Mouse (Mus musculus): ENCODE measurements around the gene Cfap61. TPM values are rescaled to one million over a fixed set of nuclear protein-coding genes. Genes with fewer than 3 reads are reported as not detected.
"Not testable (repeated sequence)": the region's sequence is repeated elsewhere in the genome, so short reads cannot be mapped to it uniquely, and the experiment has no call there.

Cfap61 gene
- polyA plus RNA-seq (2016; fragmentation: Nextera tagmentation; extraction: Ambion mirVana): 0.62 and 0.78 TPM in 2 replicates

DNA sequence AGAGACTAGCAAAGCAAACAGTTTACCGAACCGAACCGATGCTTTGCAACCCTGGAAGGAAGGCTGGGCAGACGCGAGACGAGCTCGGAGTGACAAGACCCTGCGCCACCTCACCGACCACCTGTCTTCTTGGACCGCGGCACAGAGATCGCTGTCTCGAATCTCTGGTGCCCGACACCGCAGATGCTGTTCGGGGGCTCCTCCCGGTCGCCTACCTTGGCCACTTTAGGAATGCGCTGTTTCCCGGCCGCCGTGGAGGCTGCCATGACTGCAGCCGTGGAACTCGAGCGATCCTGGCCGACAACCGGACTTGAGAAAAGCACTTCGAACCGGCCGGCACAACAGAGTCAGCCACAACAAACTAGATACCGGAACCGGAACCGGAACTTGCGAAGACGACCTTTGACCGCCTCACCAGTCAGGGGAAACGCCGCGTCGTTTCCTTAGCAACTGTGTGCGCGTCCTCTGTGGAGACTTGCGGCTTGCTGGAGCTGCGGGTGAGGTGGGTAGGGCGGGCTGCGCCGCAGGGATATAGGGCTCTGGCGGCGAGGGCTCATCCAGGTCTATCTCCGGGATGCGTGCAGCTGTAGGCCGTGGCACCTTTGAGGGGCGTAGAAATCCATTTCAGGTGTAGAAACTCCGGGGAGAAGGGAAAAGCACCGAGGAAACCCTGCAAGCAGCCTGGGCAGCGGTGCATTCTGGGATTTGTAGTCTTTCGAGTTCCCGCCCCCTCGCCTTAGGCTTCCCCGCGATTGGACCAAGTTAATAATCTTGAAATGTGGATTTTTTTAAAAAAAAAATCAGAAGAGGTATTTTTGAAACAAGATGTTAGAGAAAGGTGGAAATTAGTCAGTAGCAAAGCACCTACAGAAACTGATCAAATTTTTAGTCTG lies at the start of gene Cfap61, which contains the start of gene Crnkl1:
Cfap61 (plus strand) TSS at position 446 of the 893 bp plus-strand sequence.
Crnkl1 (minus strand) TSS at position 676 of the 893 bp plus-strand sequence.
- Histone ChIP-seq H3K27ac (peak within 1 kb of the TSS; percentile 66), H3K4me1 (peaks cover 10% of the 10 kb centered on the region), H3K36me3 (replicated peaks) (peaks cover 31% of the 10 kb centered on the region), H3K27me3 (ENCODE audit: poor library complexity, severe bottlenecking) (no peaks in the 10 kb centered on the region), H3K4me3 (peak within 1 kb of the TSS; percentile 88), H3K9me3 (no peaks in the 10 kb centered on the region)
- under 1% methylated on average over 61 of the region's 61 CpGs for WGBS
- peak; percentile 95 for DNase-seq (ENCODE audit: extremely low spot score, low spot score)

DNA sequence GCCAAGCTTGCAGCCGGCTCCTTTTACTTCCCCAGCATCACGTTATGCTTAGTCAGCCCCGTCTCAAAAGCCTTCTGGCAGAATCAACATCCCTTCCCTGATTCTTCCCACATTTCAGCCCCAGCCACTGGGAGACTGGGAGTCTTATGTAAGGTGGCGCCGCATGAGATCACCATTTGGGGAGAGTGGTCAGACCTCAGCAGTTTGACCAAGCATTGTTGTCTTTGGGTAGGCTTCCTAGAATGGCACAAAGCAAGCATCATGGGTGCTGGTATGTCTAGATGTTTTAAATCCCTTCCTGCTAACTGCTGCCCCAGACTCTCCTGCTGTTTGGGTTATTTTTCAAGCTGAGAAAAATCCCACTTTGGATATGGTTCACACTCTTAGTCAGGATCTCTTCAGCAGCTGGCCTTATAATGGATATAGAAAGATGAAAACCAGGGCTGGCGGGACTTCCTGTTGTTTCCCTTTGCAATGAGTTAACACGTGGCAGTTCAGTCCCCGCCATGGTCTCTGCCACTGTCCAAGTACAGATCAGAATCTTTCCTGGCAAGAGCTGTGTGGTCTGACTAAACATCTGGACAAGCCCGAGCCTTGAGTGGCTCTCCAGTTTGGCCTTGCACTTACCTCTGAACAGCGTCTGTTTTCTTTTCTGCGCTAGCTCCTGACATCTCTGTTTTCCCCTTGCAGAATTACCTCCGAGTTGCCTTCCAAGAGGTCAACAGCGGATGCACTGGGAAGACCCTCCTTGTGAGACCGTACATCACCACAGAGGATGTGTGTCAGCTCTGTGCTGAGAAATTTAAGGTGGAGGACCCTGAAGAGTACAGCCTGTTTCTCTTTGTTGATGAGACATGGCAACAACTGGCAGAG lies 49.4 kb upstream of the Cfap61 start:
- Histone ChIP-seq H3K27ac (peak overlapping the region; percentile 79), H3K27me3 (ENCODE audit: poor library complexity, severe bottlenecking) (no peaks in the 10 kb centered on the region), H3K4me3 (no peak overlapping the region), H3K9me3 (no peaks in the 10 kb centered on the region), H3K36me3 (replicated peaks) (peaks cover 15% of the 10 kb centered on the region), H3K4me1 (peaks cover 25% of the 10 kb centered on the region)
- DNase-seq (ENCODE audit: extremely low spot score, low spot score): no peak
- 79% methylated on average over 14 of the region's 14 CpGs for WGBS

GRCm38 (mm10) chr2:145887937-145888765 lies 46.4 kb upstream of the Cfap61 start:
- 72% methylated on average over 14 of the region's 14 CpGs for WGBS
- peaks cover 24% of the 10 kb centered on the region for H3K4me1 ChIP-seq

GRCm38 (mm10) chr2:145888766-145889480 lies 45.7 kb upstream of the Cfap61 start:
- DNase-seq (ENCODE audit: extremely low spot score, low spot score): no peak
- H3K4me1 ChIP-seq: peaks cover 16% of the 10 kb centered on the region
- H3K27me3 ChIP-seq (ENCODE audit: poor library complexity, severe bottlenecking): no peaks in the 10 kb centered on the region
- 0 out of 2 replicates have a peak, but pooled peaks cover 8% of the 10 kb centered on the region for H3K36me3 ChIP-seq (replicated peaks)
- H3K4me3 ChIP-seq: no peak overlapping the region
- no peak overlapping the region for H3K27ac ChIP-seq
- H3K9me3 ChIP-seq: no peaks in the 10 kb centered on the region
- 76% methylated on average over 6 of the region's 6 CpGs for WGBS

More at GRCm38 (mm10) chr2:145887937-145888765, 46.4 kb upstream of the Cfap61 start:
- Histone ChIP-seq H3K9me3 (no peaks in the 10 kb centered on the region), H3K27ac (no peak overlapping the region), H3K4me3 (no peak overlapping the region), H3K36me3 (replicated peaks) (0 out of 2 replicates have a peak, but pooled peaks cover 8% of the 10 kb centered on the region), H3K27me3 (ENCODE audit: poor library complexity, severe bottlenecking) (no peaks in the 10 kb centered on the region)
- no peak for DNase-seq (ENCODE audit: extremely low spot score, low spot score)

- no peak for DNase-seq (ENCODE audit: extremely low spot score, low spot score)
- H3K9me3 ChIP-seq: no peaks in the 10 kb centered on the region
- H3K4me1 ChIP-seq: no peaks in the 10 kb centered on the region
- H3K27me3 ChIP-seq (ENCODE audit: poor library complexity, severe bottlenecking): no peaks in the 10 kb centered on the region
- no peak overlapping the region for H3K27ac ChIP-seq
- 92% methylated on average over 2 of the region's 2 CpGs for WGBS
- H3K4me3 ChIP-seq: no peak overlapping the region
- H3K36me3 ChIP-seq (replicated peaks): 0 out of 2 replicates have a peak, but pooled peaks cover 5% of the 10 kb centered on the region
Measured at GRCm38 (mm10) chr2:145890571-145890970, 44.0 kb upstream of the Cfap61 start.

DNA sequence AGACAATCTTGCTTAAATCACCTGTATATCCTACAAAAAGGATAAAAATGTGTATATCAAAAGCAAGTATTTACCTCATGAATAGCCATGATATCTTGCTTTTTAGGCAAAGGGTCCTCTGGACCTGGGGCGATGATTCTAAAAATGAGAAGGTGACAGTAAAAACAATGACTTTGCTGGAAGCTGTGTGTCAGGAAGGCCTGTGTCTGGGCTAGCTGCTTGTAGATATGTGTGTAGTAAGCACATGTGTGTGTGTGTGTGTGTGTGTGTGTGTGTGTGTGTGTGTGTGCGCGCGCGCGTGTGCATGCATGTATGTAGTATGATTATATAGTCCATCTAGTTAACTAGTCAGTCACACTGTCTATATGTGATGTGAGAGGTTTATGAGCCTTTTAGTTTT lies 40.8 kb upstream of the Cfap61 start:
- H3K4me3 ChIP-seq: no peak overlapping the region
- H3K4me1 ChIP-seq: no peaks in the 10 kb centered on the region
- no peak for DNase-seq (ENCODE audit: extremely low spot score, low spot score)
- WGBS: 98% methylated on average over 6 of the region's 6 CpGs
- H3K27me3 ChIP-seq (ENCODE audit: poor library complexity, severe bottlenecking): no peaks in the 10 kb centered on the region
- H3K9me3 ChIP-seq: no peaks in the 10 kb centered on the region
- H3K27ac ChIP-seq: no peak overlapping the region
- H3K36me3 ChIP-seq (replicated peaks): no peaks in the 10 kb centered on the region

GRCm38 (mm10) chr2:145898106-145898505 lies 36.5 kb upstream of the Cfap61 start:
- WGBS: 89% methylated on average over 9 of the region's 9 CpGs

DNA sequence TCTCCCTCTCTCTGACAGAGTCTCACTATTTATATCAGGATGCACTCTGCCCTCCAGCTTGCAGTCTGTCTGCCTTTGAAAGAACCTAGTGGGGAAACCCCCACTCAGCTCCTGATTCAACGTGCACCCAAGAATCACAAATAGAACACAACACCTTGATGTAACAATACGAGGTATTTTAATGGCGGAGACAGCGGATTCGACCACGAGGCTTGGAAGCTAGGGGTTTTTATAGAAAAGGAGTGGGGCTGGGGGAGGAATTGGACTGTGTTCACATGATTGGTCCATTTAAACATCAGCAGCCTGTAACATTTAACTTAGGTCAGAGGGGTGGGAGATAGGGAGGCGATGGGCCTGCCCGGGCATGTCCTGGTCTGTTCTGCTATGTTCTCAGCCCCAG lies 34.3 kb upstream of the Cfap61 start:
- not testable (repeated sequence) for H3K4me3 ChIP-seq; H3K27me3 ChIP-seq (ENCODE audit: poor library complexity, severe bottlenecking); DNase-seq (ENCODE audit: extremely low spot score, low spot score); H3K9me3 ChIP-seq; H3K36me3 ChIP-seq (replicated peaks); H3K27ac ChIP-seq
- H3K4me1 ChIP-seq: peaks cover 24% of the 10 kb centered on the region
- WGBS: 80% methylated on average over 8 of the region's 8 CpGs

More at GRCm38 (mm10) chr2:145898106-145898505, 36.5 kb upstream of the Cfap61 start:
- peaks cover 8% of the 10 kb centered on the region for H3K4me1 ChIP-seq
- no peak overlapping the region for H3K27ac ChIP-seq
- DNase-seq (ENCODE audit: extremely low spot score, low spot score): no peak
- no peaks in the 10 kb centered on the region for H3K9me3 ChIP-seq
- no peaks in the 10 kb centered on the region for H3K36me3 ChIP-seq (replicated peaks)
- H3K27me3 ChIP-seq (ENCODE audit: poor library complexity, severe bottlenecking): no peaks in the 10 kb centered on the region
- H3K4me3 ChIP-seq: no peak overlapping the region

- peaks cover 25% of the 10 kb centered on the region for H3K4me1 ChIP-seq
- H3K27me3 ChIP-seq (ENCODE audit: poor library complexity, severe bottlenecking): no peaks in the 10 kb centered on the region
- H3K4me3 ChIP-seq: peak within 1 kb of the TSS; percentile 79
- H3K27ac ChIP-seq: peak within 1 kb of the TSS; percentile 93
- no peaks in the 10 kb centered on the region for H3K9me3 ChIP-seq
- 87% methylated on average over 6 of the region's 6 CpGs for WGBS
- peaks cover 11% of the 10 kb centered on the region for H3K36me3 ChIP-seq (replicated peaks)
- no peak for DNase-seq (ENCODE audit: extremely low spot score, low spot score)
Measured at GRCm38 (mm10) chr2:145901861-145902260, 32.7 kb upstream of the Cfap61 start, which contains the start of gene Naa20. TSS of gene Naa20 (plus strand) at chr2:145902099.

DNA sequence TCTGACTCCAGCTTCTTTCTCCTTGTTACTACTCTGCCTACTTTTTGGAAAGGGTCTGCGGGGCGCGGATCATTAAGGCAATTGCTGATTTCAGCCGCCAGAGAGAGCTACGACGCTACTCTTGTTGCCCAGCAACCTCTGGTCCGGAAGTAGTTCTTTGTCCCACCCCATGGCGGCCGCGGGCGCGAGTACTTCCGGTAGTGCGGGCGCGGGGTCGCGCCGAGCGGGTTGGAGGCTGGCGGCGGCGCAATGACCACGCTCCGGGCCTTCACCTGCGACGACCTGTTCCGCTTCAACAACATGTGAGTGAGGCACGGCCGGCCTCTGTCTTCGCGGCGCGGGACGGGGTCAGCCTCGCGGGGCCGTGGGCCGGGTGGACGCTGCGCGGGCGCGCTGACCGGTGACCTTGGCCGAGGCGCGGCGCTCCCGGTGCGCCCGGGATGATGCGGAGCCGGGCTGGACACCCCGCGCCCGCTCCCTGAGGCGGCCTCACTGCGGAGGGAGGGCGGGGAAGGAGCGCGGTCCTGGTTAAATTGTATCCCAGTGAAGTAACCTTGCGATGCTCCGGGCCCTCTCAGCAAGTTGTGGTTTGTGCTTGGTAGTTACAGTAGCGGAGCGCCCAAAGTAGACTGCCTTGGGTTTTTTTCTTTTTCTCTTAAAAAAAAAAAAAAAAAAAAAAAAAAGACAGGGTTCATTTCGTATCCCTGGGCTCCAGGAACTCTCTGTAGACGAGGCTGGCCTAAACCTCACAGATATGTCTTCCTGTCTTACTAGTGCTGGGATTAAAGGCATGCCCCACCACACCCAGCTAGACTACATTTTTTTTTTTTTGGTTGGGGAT lies 31.3 kb upstream of the Cfap61 start:
- Histone ChIP-seq H3K27me3 (ENCODE audit: poor library complexity, severe bottlenecking) (no peaks in the 10 kb centered on the region), H3K27ac (peak overlapping the region; percentile 93), H3K9me3 (no peaks in the 10 kb centered on the region), H3K4me3 (peak overlapping the region; percentile 79), H3K4me1 (peaks cover 25% of the 10 kb centered on the region), H3K36me3 (replicated peaks) (peaks cover 23% of the 10 kb centered on the region)
- DNase-seq (ENCODE audit: extremely low spot score, low spot score): peak; percentile 91
- WGBS: under 1% methylated on average over 68 of the region's 68 CpGs

All from forebrain, embryonic 10.5 days (tissue).